Mouse (Mus musculus): ENCODE measurements around the gene Cryl1. TPM values are rescaled to one million over a fixed set of nuclear protein-coding genes. Genes with fewer than 3 reads are reported as not detected.

The Cryl1 gene
- polyA plus RNA-seq, 1 experiment from 2014 or later: 8.8 TPM

DNA sequence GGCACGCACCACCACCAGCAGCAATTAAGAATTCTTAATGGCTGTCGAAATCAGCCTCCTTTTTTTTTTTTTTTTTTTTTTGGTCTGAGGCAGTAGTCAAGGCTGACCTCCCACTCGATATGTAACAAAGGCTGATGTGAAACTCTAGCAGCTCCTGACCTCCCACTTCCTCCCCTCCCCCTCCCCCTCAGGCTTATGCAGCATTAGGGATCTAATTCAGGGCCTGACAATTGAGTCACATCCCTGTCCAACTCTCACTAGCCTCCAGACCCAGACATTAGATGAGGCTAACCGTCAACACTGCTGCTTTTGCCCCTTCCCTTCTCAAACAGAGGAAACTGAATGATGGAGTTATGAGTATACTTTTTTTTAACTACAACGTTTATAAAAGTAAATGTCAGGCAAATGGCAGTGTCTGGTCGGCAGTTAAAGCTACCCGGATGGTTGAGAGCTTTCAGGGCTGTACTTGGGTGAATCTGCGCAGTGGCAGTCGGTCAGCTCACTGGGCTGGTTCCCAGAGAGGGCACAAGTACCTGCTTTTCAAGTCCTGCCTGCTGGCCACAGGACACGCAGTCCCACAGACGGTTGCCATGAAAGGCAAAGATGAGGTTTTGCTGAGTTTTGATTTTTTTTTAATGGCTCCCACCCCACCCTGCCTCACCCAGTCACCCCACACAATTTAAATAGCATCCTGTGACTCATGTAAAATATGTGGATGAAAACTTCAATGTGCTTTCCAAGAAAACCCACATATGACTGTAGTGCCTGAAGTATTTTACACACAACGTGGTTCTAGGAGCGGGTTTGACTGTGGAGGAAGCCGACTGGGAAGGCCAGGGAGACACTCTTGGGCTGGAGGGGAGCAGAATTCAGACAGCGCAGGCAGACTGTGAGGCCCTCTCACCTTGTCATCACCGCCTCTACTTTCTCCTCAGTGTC, 81.4 kb downstream of the Cryl1 start:
- DNase-seq (ENCODE audit: low spot score) (peak; percentile 42), ATAC-seq (ENCODE audit: low FRiP score) (no peak)
- Histone ChIP-seq H3K4me2 (replicated peaks; ENCODE audit: low read depth, low read length) (no peak overlapping the region), H3K27me3 (ENCODE audit: control insufficient read depth, insufficient read depth, low read length) (no peaks in the 10 kb centered on the region), H3K4me1 (replicated peaks; ENCODE audit: control insufficient read depth, insufficient read depth, low read length) (no peaks in the 10 kb centered on the region), H3K27ac (ENCODE audit: low read depth, low read length) (no peak overlapping the region), H3K9me3 (ENCODE audit: control insufficient read depth, low read length) (no peaks in the 10 kb centered on the region), H3K4me3 (ENCODE audit: low read depth, low read length) (no peak overlapping the region), H3K36me3 (ENCODE audit: control insufficient read depth, insufficient read depth, low read length) (no peaks in the 10 kb centered on the region), H3K9ac (ENCODE audit: low read depth, low read length) (no peak overlapping the region)
- 63% methylated on average over 16 of the region's 16 CpGs for WGBS

DNA sequence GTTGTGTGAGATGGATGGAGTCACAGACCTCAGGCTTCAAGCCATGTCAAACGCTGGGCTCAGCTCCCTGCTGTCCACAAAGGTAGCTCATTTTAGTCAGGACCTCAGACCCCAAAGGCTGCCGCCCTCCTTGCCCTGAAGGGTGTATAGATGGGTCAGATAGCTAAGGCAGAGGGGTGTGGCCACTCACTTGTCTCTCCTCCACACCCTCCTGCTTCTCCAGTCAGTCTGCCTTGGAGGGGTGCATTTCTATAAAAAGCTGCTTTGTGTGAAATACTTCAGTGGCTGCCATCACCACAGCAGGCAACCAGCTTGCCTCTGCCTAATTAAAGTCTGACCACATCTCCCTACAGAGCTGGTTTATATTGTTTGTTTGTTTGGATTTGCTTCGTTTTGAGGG, 82.4 kb downstream of the Cryl1 start:
- DNase-seq (ENCODE audit: low spot score): peak; percentile 11

DNA sequence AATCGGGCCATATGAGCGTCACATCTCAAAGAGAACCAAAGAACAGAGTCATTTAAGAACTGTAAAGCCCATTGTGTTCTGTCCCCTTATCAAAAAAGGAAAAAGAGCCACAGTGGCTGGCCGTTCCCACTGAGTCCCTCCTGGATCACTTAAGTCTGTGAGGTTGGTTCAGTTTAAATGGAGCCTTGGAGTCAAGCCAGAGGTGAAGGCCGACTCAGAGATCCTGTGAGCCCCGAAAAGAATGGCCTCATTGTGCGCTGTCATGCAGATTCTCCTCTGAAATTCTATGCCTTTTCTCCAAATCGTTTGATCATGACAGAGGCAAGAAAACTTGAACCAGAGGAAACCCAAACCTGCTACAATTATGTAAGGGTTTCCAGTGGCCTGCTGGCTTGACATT, 82.8 kb downstream of the Cryl1 start:
- H3K4me2 ChIP-seq (replicated peaks; ENCODE audit: low read depth, low read length): no peak overlapping the region
- ATAC-seq (ENCODE audit: low FRiP score) (no peak), DNase-seq (ENCODE audit: low spot score) (peak; percentile 5)
- no peak overlapping the region for H3K4me3 ChIP-seq (ENCODE audit: low read depth, low read length)
- H3K36me3 ChIP-seq (ENCODE audit: control insufficient read depth, insufficient read depth, low read length): no peaks in the 10 kb centered on the region
- H3K27me3 ChIP-seq (ENCODE audit: control insufficient read depth, insufficient read depth, low read length): no peaks in the 10 kb centered on the region
- no peak overlapping the region for H3K9ac ChIP-seq (ENCODE audit: low read depth, low read length)
- H3K27ac ChIP-seq (ENCODE audit: low read depth, low read length): no peak overlapping the region
- H3K9me3 ChIP-seq (ENCODE audit: control insufficient read depth, low read length): no peaks in the 10 kb centered on the region
- no peaks in the 10 kb centered on the region for H3K4me1 ChIP-seq (replicated peaks; ENCODE audit: control insufficient read depth, insufficient read depth, low read length)
- 62% methylated on average over 7 of the region's 7 CpGs for WGBS

More for the DNA sequence above, 82.4 kb downstream of the Cryl1 start:
- H3K36me3 ChIP-seq (ENCODE audit: control insufficient read depth, insufficient read depth, low read length): no peaks in the 10 kb centered on the region
- no peaks in the 10 kb centered on the region for H3K9me3 ChIP-seq (ENCODE audit: control insufficient read depth, low read length)
- H3K9ac ChIP-seq (ENCODE audit: low read depth, low read length): no peak overlapping the region
- no peak overlapping the region for H3K4me3 ChIP-seq (ENCODE audit: low read depth, low read length)
- no peak overlapping the region for H3K27ac ChIP-seq (ENCODE audit: low read depth, low read length)
- ATAC-seq (ENCODE audit: low FRiP score): no peak
- H3K27me3 ChIP-seq (ENCODE audit: control insufficient read depth, insufficient read depth, low read length): no peaks in the 10 kb centered on the region
- H3K4me2 ChIP-seq (replicated peaks; ENCODE audit: low read depth, low read length): no peak overlapping the region
- no peaks in the 10 kb centered on the region for H3K4me1 ChIP-seq (replicated peaks; ENCODE audit: control insufficient read depth, insufficient read depth, low read length)
- WGBS: 33% methylated on average over 3 of the region's 3 CpGs

DNA sequence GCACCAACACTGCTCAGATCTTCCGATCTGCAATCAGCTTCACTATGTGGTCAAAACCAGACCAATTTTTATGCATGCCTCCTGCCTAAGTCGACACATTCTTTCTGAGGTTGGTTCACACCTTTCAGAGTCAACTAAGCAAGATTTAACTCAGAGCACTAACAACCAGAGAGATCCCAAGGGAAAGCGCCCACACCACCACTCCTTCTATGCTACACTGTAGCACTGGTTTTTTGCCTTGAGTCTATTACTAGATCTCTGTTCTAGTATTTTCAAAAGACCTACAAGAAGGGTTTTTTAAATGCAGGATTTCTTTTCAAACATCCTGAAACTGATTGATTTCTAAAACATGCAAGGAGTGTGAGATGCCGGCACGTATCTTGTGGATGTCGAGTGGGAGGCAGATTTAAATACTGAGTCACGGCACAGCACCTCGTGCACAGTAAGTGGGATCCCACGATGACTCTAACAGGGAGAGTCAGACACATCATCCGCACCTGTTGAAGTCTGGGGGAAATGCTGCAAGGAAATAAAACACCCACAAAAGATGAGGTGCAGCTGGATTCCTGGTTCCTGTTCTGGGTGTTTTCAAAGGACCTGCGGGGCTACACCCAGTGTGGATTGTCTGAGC, 96.6 kb downstream of the Cryl1 start:
- ATAC-seq (ENCODE audit: low FRiP score): no peak
- Histone ChIP-seq H3K4me2 (replicated peaks; ENCODE audit: low read depth, low read length) (no peak overlapping the region), H3K27ac (ENCODE audit: low read depth, low read length) (no peak overlapping the region), H3K36me3 (ENCODE audit: control insufficient read depth, insufficient read depth, low read length) (no peaks in the 10 kb centered on the region), H3K27me3 (ENCODE audit: control insufficient read depth, insufficient read depth, low read length) (no peaks in the 10 kb centered on the region), H3K9ac (ENCODE audit: low read depth, low read length) (no peak overlapping the region), H3K4me3 (ENCODE audit: low read depth, low read length) (no peak overlapping the region), H3K4me1 (replicated peaks; ENCODE audit: control insufficient read depth, insufficient read depth, low read length) (no peaks in the 10 kb centered on the region), H3K9me3 (ENCODE audit: control insufficient read depth, low read length) (no peaks in the 10 kb centered on the region)
- 88% methylated on average over 11 of the region's 11 CpGs for WGBS
- DNase-seq (ENCODE audit: low spot score): no peak

DNA sequence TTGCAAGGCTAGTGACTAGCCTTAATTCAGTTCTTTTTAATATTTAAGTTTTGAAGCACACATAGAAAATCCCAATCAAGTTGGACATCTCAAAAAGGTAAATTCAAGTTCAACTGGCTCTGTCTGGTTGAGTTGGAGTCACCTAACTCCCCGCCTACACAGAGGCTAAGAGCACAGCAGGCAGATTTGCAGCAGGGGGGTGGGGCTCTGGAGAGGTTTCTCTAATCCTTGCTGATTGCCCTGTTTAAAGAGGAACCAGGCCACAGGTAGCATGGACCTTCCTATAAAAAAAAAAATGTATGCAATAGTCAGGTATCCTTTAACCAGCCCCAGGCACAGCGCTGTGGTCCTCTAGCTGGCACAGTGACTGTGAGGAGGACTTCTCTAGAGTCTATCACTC, 97.8 kb downstream of the Cryl1 start:
- no peaks in the 10 kb centered on the region for H3K36me3 ChIP-seq (ENCODE audit: control insufficient read depth, insufficient read depth, low read length)
- H3K4me2 ChIP-seq (replicated peaks; ENCODE audit: low read depth, low read length): no peak overlapping the region
- no peak for DNase-seq (ENCODE audit: low spot score)
- H3K9ac ChIP-seq (ENCODE audit: low read depth, low read length): no peak overlapping the region
- 48% methylated on average over 2 of the region's 2 CpGs for WGBS
- no peaks in the 10 kb centered on the region for H3K9me3 ChIP-seq (ENCODE audit: control insufficient read depth, low read length)
- no peaks in the 10 kb centered on the region for H3K27me3 ChIP-seq (ENCODE audit: control insufficient read depth, insufficient read depth, low read length)
- no peaks in the 10 kb centered on the region for H3K4me1 ChIP-seq (replicated peaks; ENCODE audit: control insufficient read depth, insufficient read depth, low read length)
- no peak for ATAC-seq (ENCODE audit: low FRiP score)
- H3K4me3 ChIP-seq (ENCODE audit: low read depth, low read length): no peak overlapping the region
- no peak overlapping the region for H3K27ac ChIP-seq (ENCODE audit: low read depth, low read length)

DNA sequence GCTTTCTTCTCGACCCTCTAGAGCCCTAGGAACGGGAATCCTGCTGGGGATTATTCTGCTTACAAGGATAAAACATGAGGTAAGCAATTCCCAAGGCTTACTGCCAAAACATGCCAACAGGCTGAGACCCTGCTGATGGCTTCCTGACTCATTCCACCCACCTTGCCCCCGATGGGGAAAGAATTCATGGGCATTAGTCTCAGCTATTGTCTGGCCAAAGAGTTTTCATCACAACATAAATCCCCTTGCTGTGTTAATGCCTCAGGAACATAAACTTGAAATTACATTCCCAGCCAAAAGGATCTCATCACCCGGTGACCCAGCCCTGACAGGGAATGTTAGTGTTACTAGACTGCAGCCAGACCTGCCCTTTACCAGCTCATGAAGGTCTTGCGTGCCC, 100.7 kb downstream of the Cryl1 start:
- no peaks in the 10 kb centered on the region for H3K36me3 ChIP-seq (ENCODE audit: control insufficient read depth, insufficient read depth, low read length)
- no peaks in the 10 kb centered on the region for H3K9me3 ChIP-seq (ENCODE audit: control insufficient read depth, low read length)
- H3K9ac ChIP-seq (ENCODE audit: low read depth, low read length): no peak overlapping the region
- WGBS: 65% methylated on average over 5 of the region's 5 CpGs
- H3K27ac ChIP-seq (ENCODE audit: low read depth, low read length): no peak overlapping the region
- H3K4me2 ChIP-seq (replicated peaks; ENCODE audit: low read depth, low read length): no peak overlapping the region
- H3K4me3 ChIP-seq (ENCODE audit: low read depth, low read length): no peak overlapping the region
- ATAC-seq (ENCODE audit: low FRiP score): no peak
- no peaks in the 10 kb centered on the region for H3K4me1 ChIP-seq (replicated peaks; ENCODE audit: control insufficient read depth, insufficient read depth, low read length)
- no peak for DNase-seq (ENCODE audit: low spot score)
- H3K27me3 ChIP-seq (ENCODE audit: control insufficient read depth, insufficient read depth, low read length): no peaks in the 10 kb centered on the region

DNA sequence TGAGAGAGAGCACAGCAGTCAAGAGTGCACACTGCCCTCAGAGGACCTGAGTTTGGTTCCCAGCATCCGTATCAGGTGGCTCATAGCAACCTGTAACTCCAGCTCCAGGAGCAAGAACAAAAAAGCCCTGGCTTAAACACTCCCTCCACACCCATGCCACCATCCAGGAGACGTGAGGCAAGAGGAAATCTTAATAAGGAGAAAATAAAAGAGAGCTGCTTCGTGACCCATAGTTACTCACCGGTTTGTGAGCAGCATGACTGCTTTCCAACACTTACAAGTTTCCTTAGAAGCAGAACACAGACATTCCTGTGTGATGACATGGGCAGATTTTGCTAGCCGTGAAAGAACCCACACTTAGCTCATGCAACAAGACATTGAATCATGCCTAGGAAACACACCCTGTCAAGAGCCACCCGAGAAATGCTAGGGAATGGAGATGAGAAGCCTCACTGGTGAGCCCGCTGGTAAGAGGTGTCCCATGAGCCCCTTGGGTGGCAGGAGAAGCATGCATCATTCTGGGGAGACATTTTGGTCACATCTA, 106.9 kb downstream of the Cryl1 start:
- no peak for DNase-seq (ENCODE audit: low spot score)
- ATAC-seq (ENCODE audit: low FRiP score): no peak
- no peak overlapping the region for H3K9ac ChIP-seq (ENCODE audit: low read depth, low read length)
- H3K27ac ChIP-seq (ENCODE audit: low read depth, low read length): no peak overlapping the region
- no peaks in the 10 kb centered on the region for H3K36me3 ChIP-seq (ENCODE audit: control insufficient read depth, insufficient read depth, low read length)
- no peaks in the 10 kb centered on the region for H3K9me3 ChIP-seq (ENCODE audit: control insufficient read depth, low read length)
- no peak overlapping the region for H3K4me3 ChIP-seq (ENCODE audit: low read depth, low read length)
- WGBS: 90% methylated on average over 7 of the region's 7 CpGs
- no peaks in the 10 kb centered on the region for H3K27me3 ChIP-seq (ENCODE audit: control insufficient read depth, insufficient read depth, low read length)
- no peak overlapping the region for H3K4me2 ChIP-seq (replicated peaks; ENCODE audit: low read depth, low read length)
- no peaks in the 10 kb centered on the region; the same call in 1 of the 2 replicates for H3K4me1 ChIP-seq (replicated peaks; ENCODE audit: control insufficient read depth, insufficient read depth, low read length)

DNA sequence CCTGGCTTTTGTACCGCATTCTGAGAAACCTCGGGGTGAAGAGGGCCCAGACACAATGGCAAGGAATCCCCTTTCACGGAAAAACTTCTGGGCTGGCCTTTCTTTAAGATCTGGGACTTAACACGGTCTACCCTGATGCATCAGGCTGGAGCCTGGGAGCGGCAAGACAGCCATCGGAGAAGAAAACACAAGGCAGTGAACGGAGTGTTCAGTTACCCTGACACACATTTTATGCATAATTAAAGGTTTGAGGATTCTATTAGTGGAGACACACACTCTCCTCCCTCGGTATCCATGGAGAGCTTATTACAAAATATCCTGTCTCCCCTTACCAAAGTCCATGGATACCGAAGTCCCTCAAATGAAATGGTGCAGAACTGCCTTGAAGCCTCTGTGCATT, 109.2 kb downstream of the Cryl1 start:
- H3K9me3 ChIP-seq (ENCODE audit: control insufficient read depth, low read length): no peaks in the 10 kb centered on the region
- no peaks in the 10 kb centered on the region; the same call in 1 of the 2 replicates for H3K4me1 ChIP-seq (replicated peaks; ENCODE audit: control insufficient read depth, insufficient read depth, low read length)
- no peak overlapping the region for H3K4me2 ChIP-seq (replicated peaks; ENCODE audit: low read depth, low read length)
- ATAC-seq (ENCODE audit: low FRiP score) (no peak), DNase-seq (ENCODE audit: low spot score) (no peak)
- no peak overlapping the region for H3K4me3 ChIP-seq (ENCODE audit: low read depth, low read length)
- H3K27ac ChIP-seq (ENCODE audit: low read depth, low read length): no peak overlapping the region
- H3K27me3 ChIP-seq (ENCODE audit: control insufficient read depth, insufficient read depth, low read length): no peaks in the 10 kb centered on the region
- H3K9ac ChIP-seq (ENCODE audit: low read depth, low read length): no peak overlapping the region
- WGBS: 41% methylated on average over 9 of the region's 9 CpGs
- H3K36me3 ChIP-seq (ENCODE audit: control insufficient read depth, insufficient read depth, low read length): no peaks in the 10 kb centered on the region
